Mouse (Mus musculus) embryonic fibroblast, embryonic 13.5 days (primary cell): ENCODE measurements at regions not wholly inside any gene's neighbourhood (a gene's known extent, or its start where the extent isn't known, plus 50 kb on each side); places are given as distances from the start of the nearest gene placed in this dataset.

Source experiments
- CTCF ChIP-seq: IDR thresholded peaks from 2 replicates; pipeline ENCODE4 v1.5.1; 2011; ENCODE audit warnings: mild to moderate bottlenecking, control low read depth, low read length, moderate library complexity, borderline replicate concordance; ENCODE audit not compliant: insufficient read depth
- POLR2A ChIP-seq: IDR thresholded peaks from 2 replicates; pipeline ENCODE4 v1.6.1; 2011; ENCODE audit warnings: low read depth, mild to moderate bottlenecking, control low read depth, low read length, moderate library complexity

DNA sequence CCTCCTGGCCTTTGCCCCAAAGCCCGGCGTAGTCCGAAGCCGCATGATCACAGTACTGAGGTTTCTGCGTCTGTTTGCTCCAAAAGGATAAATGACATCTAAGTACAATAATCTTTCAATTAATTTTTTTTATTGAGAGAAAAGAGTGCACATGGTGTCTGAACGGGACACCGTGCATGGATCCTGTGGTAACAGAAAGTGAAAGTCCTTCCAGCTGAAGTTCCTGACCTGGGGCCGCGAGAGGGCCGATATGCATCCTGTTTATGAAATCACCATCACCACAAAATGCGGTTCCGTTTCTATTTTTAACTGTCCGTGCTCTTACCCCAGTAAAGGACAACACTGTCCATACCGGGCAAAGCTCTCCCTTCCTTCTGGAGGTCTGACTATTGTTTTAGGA lies 302.9 kb upstream of the Nfe2l3 start:
- TF ChIP-seq CTCF (no peak), POLR2A (no peak)
